Mouse (Mus musculus) midbrain, embryonic 15.5 days (tissue): ENCODE results near the gene Sipa1l2. TPM values are rescaled to one million over a fixed set of nuclear protein-coding genes. Genes with fewer than 3 reads are reported as not detected.

ENCODE experiments used
- ATAC-seq: fragments of 200-750 bp; cut with Nextera tagmentation; replicated peaks from 2 replicates; pipeline ENCODE4 v1.8.0; 2017; ENCODE audit warnings: moderate TSS enrichment
- H3K27ac ChIP-seq: fragments of 300-500 bp; sonication (generic); 2 replicates; pipeline ENCODE4 v1.5.1; 2015; ENCODE audit warnings: mild to moderate bottlenecking, inconsistent platforms
- H3K27me3 ChIP-seq: fragments of 300-500 bp; sonication (generic); replicated peaks from 2 replicates; pipeline ENCODE4 v1.6.1; 2015; ENCODE audit warnings: inconsistent platforms
- H3K36me3 ChIP-seq: fragments of 300-500 bp; sonication (generic); replicated peaks from 2 replicates; pipeline ENCODE4 v1.6.1; 2015; ENCODE audit warnings: inconsistent platforms
- H3K4me1 ChIP-seq: fragments of 300-500 bp; sonication (generic); 2 replicates; pipeline ENCODE4 v1.6.1; 2015; ENCODE audit warnings: inconsistent platforms
- H3K4me2 ChIP-seq: fragments of 300-500 bp; sonication (generic); 2 replicates; pipeline ENCODE4 v1.6.1; 2015; ENCODE audit warnings: inconsistent platforms, mild to moderate bottlenecking, moderate library complexity
- H3K4me3 ChIP-seq: fragments of 300-500 bp; sonication (generic); 2 replicates; pipeline ENCODE4 v1.5.1; 2015; ENCODE audit warnings: mild to moderate bottlenecking, inconsistent platforms
- H3K9ac ChIP-seq: fragments of 300-500 bp; sonication (generic); 2 replicates; pipeline ENCODE4 v1.6.1; 2015; ENCODE audit warnings: mild to moderate bottlenecking, inconsistent platforms
- H3K9me3 ChIP-seq: fragments of 300-500 bp; sonication (generic); 2 replicates; pipeline ENCODE4 v1.6.1; 2016; ENCODE audit warnings: inconsistent platforms
- WGBS: fragments of 180-500 bp; shearing (Covaris S2); methylation state at CpG from one replicate; pipeline ENCODE4 v1.1.7; 2015; ENCODE audit warnings: mixed read lengths; 5-methylcytosine and 5-hydroxymethylcytosine counted together
- polyA plus RNA-seq: library from polyadenylated mRNA; unstranded; fragments of >200 nt; fragmentation: Nextera tagmentation; extraction: Ambion mirVana; gene quantifications from 2 replicates; pipeline ENCODE4 v1.2.1, GENCODE M21; 2015

Gene Sipa1l2
- polyA plus RNA-seq, 1 experiment from 2014 or later, result 28.7 TPM

GRCm38 (mm10) chr8:125604213-125604816 is 34.7 kb upstream of the Sipa1l2 start:
- H3K4me1 ChIP-seq, result no peaks in the 10 kb centered on the region; the same call in 1 of the 2 replicates
- no peaks in the 10 kb centered on the region for H3K27me3 ChIP-seq
- H3K9me3 ChIP-seq, result no peaks in the 10 kb centered on the region
- H3K4me3 ChIP-seq, result no peak overlapping the region
- no peak for ATAC-seq
- no peaks in the 10 kb centered on the region for H3K36me3 ChIP-seq
- H3K9ac ChIP-seq, result no peak overlapping the region
- no peak overlapping the region for H3K4me2 ChIP-seq
- H3K27ac ChIP-seq, result no peak overlapping the region
- WGBS, result 90% methylated on average over 18 of the region's 18 CpGs

- H3K36me3 ChIP-seq, result no peaks in the 10 kb centered on the region
- 85% methylated on average over 8 of the region's 8 CpGs for WGBS
- no peak for ATAC-seq
- H3K27ac ChIP-seq, result no peak overlapping the region
- H3K9me3 ChIP-seq, result no peaks in the 10 kb centered on the region
- no peaks in the 10 kb centered on the region for H3K27me3 ChIP-seq
- no peak overlapping the region for H3K4me3 ChIP-seq
- no peak overlapping the region for H3K9ac ChIP-seq
- no peak overlapping the region for H3K4me2 ChIP-seq
- H3K4me1 ChIP-seq, result no peaks in the 10 kb centered on the region; the same call in 1 of the 2 replicates
These were observed 33.8 kb upstream of the Sipa1l2 start for GRCm38 (mm10) chr8:125603312-125603840.

GRCm38 (mm10) chr8:125600033-125600686 is 30.6 kb upstream of the Sipa1l2 start:
- H3K9ac ChIP-seq, result no peak overlapping the region
- no peak overlapping the region for H3K4me2 ChIP-seq
- WGBS, result 50% methylated on average over 12 of the region's 12 CpGs
- H3K36me3 ChIP-seq, result no peaks in the 10 kb centered on the region
- H3K4me3 ChIP-seq, result no peak overlapping the region
- H3K27me3 ChIP-seq, result no peaks in the 10 kb centered on the region
- no peaks in the 10 kb centered on the region; the same call in 1 of the 2 replicates for H3K4me1 ChIP-seq
- H3K9me3 ChIP-seq, result no peaks in the 10 kb centered on the region
- H3K27ac ChIP-seq, result no peak overlapping the region
- no peak for ATAC-seq

GRCm38 (mm10) chr8:125595571-125596508 is 26.2 kb upstream of the Sipa1l2 start:
- WGBS, result 59% methylated on average over 17 of the region's 17 CpGs
- Histone ChIP-seq H3K4me1 (peaks cover 8% of the 10 kb centered on the region), H3K4me3 (no peak overlapping the region), H3K36me3 (no peaks in the 10 kb centered on the region), H3K27ac (no peak overlapping the region), H3K4me2 (no peak overlapping the region), H3K9me3 (no peaks in the 10 kb centered on the region), H3K9ac (no peak overlapping the region), H3K27me3 (no peaks in the 10 kb centered on the region)
- ATAC-seq, result no peak

GRCm38 (mm10) chr8:125590363-125590762 is 20.8 kb upstream of the Sipa1l2 start:
- no peak overlapping the region for H3K4me2 ChIP-seq
- WGBS, result 22% methylated on average over 3 of the region's 3 CpGs
- no peaks in the 10 kb centered on the region for H3K9me3 ChIP-seq
- H3K4me1 ChIP-seq, result peaks cover 15% of the 10 kb centered on the region
- H3K9ac ChIP-seq, result no peak overlapping the region
- ATAC-seq, result no peak
- H3K27ac ChIP-seq, result no peak overlapping the region
- no peak overlapping the region for H3K4me3 ChIP-seq
- no peaks in the 10 kb centered on the region for H3K36me3 ChIP-seq
- H3K27me3 ChIP-seq, result no peaks in the 10 kb centered on the region

- no peak overlapping the region for H3K4me2 ChIP-seq
- H3K9me3 ChIP-seq, result no peaks in the 10 kb centered on the region
- H3K27ac ChIP-seq, result no peak overlapping the region
- H3K36me3 ChIP-seq, result no peaks in the 10 kb centered on the region
- no peak for ATAC-seq
- H3K4me3 ChIP-seq, result no peak overlapping the region
- H3K27me3 ChIP-seq, result no peaks in the 10 kb centered on the region
- WGBS, result 69% methylated on average over 7 of the region's 7 CpGs
- H3K9ac ChIP-seq, result no peak overlapping the region
- peaks cover 14% of the 10 kb centered on the region for H3K4me1 ChIP-seq
These were observed 17.0 kb upstream of the Sipa1l2 start for GRCm38 (mm10) chr8:125586587-125586986.

- H3K4me3 ChIP-seq, result no peak overlapping the region
- H3K4me2 ChIP-seq, result no peak overlapping the region
- H3K36me3 ChIP-seq, result no peaks in the 10 kb centered on the region
- no peak for ATAC-seq
- H3K9me3 ChIP-seq, result no peaks in the 10 kb centered on the region
- H3K27ac ChIP-seq, result no peak overlapping the region
- H3K9ac ChIP-seq, result no peak overlapping the region
- 74% methylated on average over 3 of the region's 3 CpGs for WGBS
- no peaks in the 10 kb centered on the region for H3K4me1 ChIP-seq
- no peaks in the 10 kb centered on the region for H3K27me3 ChIP-seq
These were observed 14.7 kb upstream of the Sipa1l2 start for GRCm38 (mm10) chr8:125584276-125584675.

GRCm38 (mm10) chr8:125580426-125580825 is 10.8 kb upstream of the Sipa1l2 start:
- Histone ChIP-seq H3K27me3 (no peaks in the 10 kb centered on the region), H3K4me3 (no peak overlapping the region), H3K4me1 (no peaks in the 10 kb centered on the region), H3K9ac (no peak overlapping the region), H3K36me3 (no peaks in the 10 kb centered on the region), H3K9me3 (no peaks in the 10 kb centered on the region), H3K4me2 (no peak overlapping the region), H3K27ac (no peak overlapping the region)
- 93% methylated on average over 5 of the region's 5 CpGs for WGBS
- no peak for ATAC-seq

- Histone ChIP-seq H3K4me2 (no peak overlapping the region), H3K27me3 (no peaks in the 10 kb centered on the region), H3K36me3 (no peaks in the 10 kb centered on the region), H3K4me1 (no peaks in the 10 kb centered on the region), H3K9me3 (no peaks in the 10 kb centered on the region), H3K9ac (no peak overlapping the region), H3K27ac (no peak overlapping the region), H3K4me3 (no peak overlapping the region)
- WGBS, result 81% methylated on average over 4 of the region's 4 CpGs
- no peak for ATAC-seq
These were observed 6.5 kb upstream of the Sipa1l2 start for GRCm38 (mm10) chr8:125576127-125576526.

GRCm38 (mm10) chr8:125574280-125574679 is 4.7 kb upstream of the Sipa1l2 start:
- H3K9ac ChIP-seq, result no peak overlapping the region
- ATAC-seq, result no peak
- H3K36me3 ChIP-seq, result no peaks in the 10 kb centered on the region
- WGBS, result 24% methylated on average over 4 of the region's 4 CpGs
- H3K27ac ChIP-seq, result no peak overlapping the region
- no peak overlapping the region for H3K4me2 ChIP-seq
- H3K4me1 ChIP-seq, result peaks cover 6% of the 10 kb centered on the region; the same call in 1 of the 2 replicates
- H3K27me3 ChIP-seq, result no peaks in the 10 kb centered on the region
- H3K4me3 ChIP-seq, result no peak overlapping the region
- no peaks in the 10 kb centered on the region for H3K9me3 ChIP-seq

- WGBS, result 95% methylated on average over 4 of the region's 4 CpGs
- no peaks in the 10 kb centered on the region for H3K27me3 ChIP-seq
- H3K27ac ChIP-seq, result no peak overlapping the region
- no peak overlapping the region for H3K4me3 ChIP-seq
- H3K9ac ChIP-seq, result no peak overlapping the region
- ATAC-seq, result no peak
- no peaks in the 10 kb centered on the region for H3K36me3 ChIP-seq
- no peak overlapping the region for H3K4me2 ChIP-seq
- H3K9me3 ChIP-seq, result no peaks in the 10 kb centered on the region
- peaks cover 19% of the 10 kb centered on the region for H3K4me1 ChIP-seq
These were observed 2.6 kb upstream of the Sipa1l2 start for GRCm38 (mm10) chr8:125572246-125572645.

- WGBS, result 72% methylated on average over 12 of the region's 12 CpGs
- no peaks in the 10 kb centered on the region for H3K36me3 ChIP-seq
- no peak overlapping the region for H3K27ac ChIP-seq
- peaks cover 32% of the 10 kb centered on the region for H3K4me1 ChIP-seq
- no peaks in the 10 kb centered on the region for H3K9me3 ChIP-seq
- no peak overlapping the region for H3K9ac ChIP-seq
- no peak overlapping the region for H3K4me3 ChIP-seq
- H3K4me2 ChIP-seq, result no peak overlapping the region
- no peak for ATAC-seq
- H3K27me3 ChIP-seq, result no peaks in the 10 kb centered on the region
These were observed 1.3 kb upstream of the Sipa1l2 start for GRCm38 (mm10) chr8:125570835-125571465.
